Mouse (Mus musculus) embryonic facial prominence, embryonic 12.5 days (tissue): ENCODE results near the gene Dis3. TPM values are rescaled to one million over a fixed set of nuclear protein-coding genes. Genes with fewer than 3 reads are reported as not detected.

Experiments
- ATAC-seq: fragments of 200-750 bp; cut with Nextera tagmentation; 2 replicates; pipeline ENCODE4 v1.8.0; 2017; ENCODE audit not compliant: insufficient number of reproducible peaks, insufficient read depth, low FRiP score, low TSS enrichment
- H3K27ac ChIP-seq: fragments of 300-500 bp; sonication (generic); 2 replicates; pipeline ENCODE4 v1.5.1; 2016; ENCODE audit warnings: mild to moderate bottlenecking
- H3K27me3 ChIP-seq: fragments of 300-500 bp; sonication (generic); 2 replicates; pipeline ENCODE4 v1.6.1; 2016; ENCODE audit warnings: mild to moderate bottlenecking, moderate library complexity
- H3K36me3 ChIP-seq: fragments of 300-500 bp; sonication (generic); 2 replicates; pipeline ENCODE4 v1.6.1; 2016; ENCODE audit warnings: mild to moderate bottlenecking
- H3K4me1 ChIP-seq: fragments of 300-500 bp; sonication (generic); 2 replicates; pipeline ENCODE4 v1.6.1; 2016
- H3K4me2 ChIP-seq: fragments of 300-500 bp; sonication (generic); replicated peaks from 2 replicates; pipeline ENCODE4 v1.6.1; 2016; ENCODE audit warnings: mild to moderate bottlenecking, moderate library complexity
- H3K4me3 ChIP-seq: fragments of 300-500 bp; sonication (generic); 2 replicates; pipeline ENCODE4 v1.5.1; 2016; ENCODE audit warnings: mild to moderate bottlenecking
- H3K9ac ChIP-seq: fragments of 300-500 bp; sonication (generic); 2 replicates; pipeline ENCODE4 v1.6.1; 2016; ENCODE audit warnings: mild to moderate bottlenecking, moderate library complexity
- H3K9me3 ChIP-seq: fragments of 300-500 bp; sonication (generic); 2 replicates; pipeline ENCODE4 v1.6.1; 2016; ENCODE audit warnings: mild to moderate bottlenecking, moderate library complexity
- WGBS: fragments of 180-500 bp; shearing (Covaris S2); methylation state at CpG from one replicate; pipeline ENCODE4 v1.1.7; 2016; 5-methylcytosine and 5-hydroxymethylcytosine counted together
- polyA plus RNA-seq: library from polyadenylated mRNA; unstranded; fragments of >200 nt; fragmentation: Nextera tagmentation; extraction: Ambion mirVana; gene quantifications from 2 replicates; pipeline ENCODE4 v1.2.1, GENCODE M21; 2016

Gene Dis3
- polyA plus RNA-seq, 1 experiment from 2014 or later: 49.2 TPM

DNA sequence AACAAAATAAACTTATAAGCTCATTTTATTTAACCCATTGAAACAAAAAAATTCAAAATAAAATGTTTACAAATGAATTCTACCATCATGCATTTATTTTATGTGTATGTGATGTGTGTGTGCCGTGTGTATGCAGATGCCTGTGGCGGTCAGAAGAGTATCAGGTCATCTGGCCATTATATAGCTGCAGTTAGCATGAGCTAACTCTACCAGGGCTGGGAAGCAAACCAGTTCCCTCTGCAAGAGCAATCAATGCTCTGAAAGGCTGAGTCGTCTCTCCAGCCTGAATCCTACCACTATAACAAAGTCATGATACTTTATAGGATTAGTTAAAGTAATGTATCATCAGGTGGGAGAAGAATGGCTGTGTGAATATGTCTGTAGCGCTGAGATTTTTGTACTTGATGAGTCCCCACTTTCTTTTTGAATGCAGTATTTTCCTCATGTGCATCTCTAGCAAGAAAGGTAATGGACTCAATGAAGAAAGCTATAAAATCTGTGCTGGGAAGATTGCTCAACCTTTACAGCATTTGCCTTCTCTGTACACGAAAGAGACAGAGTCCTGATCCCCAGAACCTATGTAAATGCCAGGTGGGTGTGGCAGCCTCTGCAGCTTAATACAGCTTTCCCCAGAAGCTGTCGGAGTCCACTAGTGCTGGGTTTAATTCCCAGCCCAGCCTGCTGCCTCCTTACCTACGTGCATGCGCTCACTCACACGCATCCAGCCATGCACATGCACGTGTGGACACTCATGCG is 22.2 kb upstream of the Dis3 start:
- no peak overlapping the region for H3K27ac ChIP-seq
- ATAC-seq: no peak
- H3K9me3 ChIP-seq: no peaks in the 10 kb centered on the region
- H3K4me2 ChIP-seq: no peak overlapping the region
- peaks cover 19% of the 10 kb centered on the region for H3K36me3 ChIP-seq
- H3K4me1 ChIP-seq: no peaks in the 10 kb centered on the region
- no peak overlapping the region for H3K4me3 ChIP-seq
- no peaks in the 10 kb centered on the region for H3K27me3 ChIP-seq
- WGBS: 92% methylated on average over 11 of the region's 11 CpGs
- no peak overlapping the region for H3K9ac ChIP-seq

DNA sequence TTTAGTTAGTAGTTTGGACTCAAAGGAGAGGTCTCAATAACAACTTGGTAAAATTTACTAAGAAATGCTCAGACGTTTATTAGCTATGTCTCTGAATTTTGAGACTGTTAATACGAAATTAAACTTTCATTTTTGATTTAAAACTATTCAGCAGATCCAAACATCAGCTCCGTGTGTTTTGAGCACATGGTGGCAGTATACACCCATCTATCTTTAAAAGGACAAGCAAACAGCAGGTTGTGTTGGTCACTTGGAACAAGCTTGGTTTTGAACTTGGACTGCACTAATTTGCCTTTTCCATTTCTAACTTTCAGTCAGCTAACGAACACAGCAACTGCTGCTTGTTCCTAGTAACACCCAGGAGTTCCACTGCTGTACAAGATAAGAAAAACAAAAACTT is 18.0 kb upstream of the Dis3 start:
- no peaks in the 10 kb centered on the region for H3K27me3 ChIP-seq
- H3K4me3 ChIP-seq: no peak overlapping the region
- no peaks in the 10 kb centered on the region for H3K9me3 ChIP-seq
- 80% methylated on average over 4 of the region's 4 CpGs for WGBS
- no peak overlapping the region for H3K4me2 ChIP-seq
- ATAC-seq: no peak
- no peak overlapping the region for H3K9ac ChIP-seq
- H3K36me3 ChIP-seq: peaks cover 38% of the 10 kb centered on the region
- no peak overlapping the region for H3K27ac ChIP-seq
- H3K4me1 ChIP-seq: no peaks in the 10 kb centered on the region

DNA sequence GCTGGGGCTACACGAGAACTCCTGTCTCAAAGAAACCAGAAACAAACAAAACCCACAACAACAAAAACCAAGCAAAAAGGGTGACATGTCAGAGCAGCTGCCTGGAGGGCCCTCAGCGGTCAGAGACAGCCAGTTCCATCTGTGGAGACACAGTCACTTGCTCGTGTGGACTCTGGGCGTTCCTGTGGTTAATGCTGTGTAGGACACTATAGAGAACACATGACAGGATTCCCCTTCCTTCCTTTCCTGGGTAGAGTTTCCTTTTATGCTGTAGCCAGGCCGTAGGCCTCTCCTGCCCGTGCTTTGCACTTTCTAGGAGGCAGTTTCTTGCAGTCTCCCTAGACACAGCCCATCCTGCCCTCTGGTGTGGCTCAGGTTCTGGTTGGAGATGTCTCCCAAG is 9.2 kb upstream of the Dis3 start:
- Histone ChIP-seq H3K9ac (no peak overlapping the region), H3K36me3 (peaks cover 56% of the 10 kb centered on the region), H3K27ac (no peak overlapping the region), H3K4me1 (no peaks in the 10 kb centered on the region), H3K4me2 (no peak overlapping the region), H3K27me3 (no peaks in the 10 kb centered on the region), H3K4me3 (no peak overlapping the region), H3K9me3 (no peaks in the 10 kb centered on the region)
- no peak for ATAC-seq
- WGBS: 84% methylated on average over 6 of the region's 6 CpGs

DNA sequence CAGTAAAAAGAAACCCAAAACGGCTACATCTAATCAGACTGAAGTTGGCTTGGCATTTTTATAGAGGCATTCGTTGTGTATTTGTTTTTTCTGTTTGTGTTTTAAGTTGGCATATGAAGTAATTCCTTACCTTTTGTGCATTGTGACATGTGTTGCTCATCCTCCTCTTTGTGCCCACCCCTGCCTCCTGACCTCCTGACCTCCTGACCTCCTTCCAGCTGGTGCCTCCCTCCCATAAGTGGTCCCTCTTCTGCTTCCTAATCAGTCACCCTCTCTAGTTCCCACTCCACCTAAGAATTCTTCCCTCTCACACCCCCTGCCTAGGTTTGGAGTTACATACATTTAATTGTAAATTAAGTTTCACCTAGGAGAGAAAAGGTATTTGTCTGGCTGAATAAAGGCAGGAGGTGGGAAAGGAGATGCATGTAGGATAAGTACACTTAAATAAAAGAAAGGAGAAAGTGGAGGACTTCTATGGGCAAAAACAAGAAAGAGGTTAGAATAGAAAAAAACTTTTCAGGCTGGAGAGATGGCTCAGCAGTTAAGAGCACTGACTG is 8.1 kb upstream of the Dis3 start:
- Histone ChIP-seq H3K27ac (no peak overlapping the region), H3K4me3 (no peak overlapping the region), H3K4me1 (no peaks in the 10 kb centered on the region), H3K4me2 (no peak overlapping the region), H3K9ac (no peak overlapping the region), H3K36me3 (peaks cover 56% of the 10 kb centered on the region), H3K9me3 (no peaks in the 10 kb centered on the region), H3K27me3 (no peaks in the 10 kb centered on the region)
- ATAC-seq: no peak
- 83% methylated on average over 2 of the region's 2 CpGs for WGBS

DNA sequence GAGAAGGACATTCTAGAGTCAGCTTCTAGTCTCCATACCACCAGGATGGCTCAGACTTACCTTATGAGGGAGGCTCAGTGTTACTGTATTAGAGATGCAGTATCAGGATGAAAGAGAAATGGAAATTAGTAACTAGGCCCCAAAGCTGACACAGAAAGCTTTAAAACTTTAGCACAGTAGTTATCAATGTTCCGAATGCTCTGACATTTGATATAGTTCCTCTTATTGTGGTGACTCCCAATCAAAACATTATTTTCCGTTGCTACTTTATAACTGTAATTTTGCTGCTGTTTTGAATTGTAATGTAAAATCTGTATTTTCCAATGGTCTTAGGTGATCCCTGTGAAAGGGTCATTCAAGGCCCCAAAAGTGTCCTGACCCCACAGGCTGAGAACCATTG is 7.1 kb upstream of the Dis3 start:
- Histone ChIP-seq H3K9me3 (no peaks in the 10 kb centered on the region), H3K4me2 (no peak overlapping the region), H3K27ac (no peak overlapping the region), H3K9ac (no peak overlapping the region), H3K36me3 (peaks cover 60% of the 10 kb centered on the region), H3K4me3 (no peak overlapping the region), H3K27me3 (no peaks in the 10 kb centered on the region), H3K4me1 (no peaks in the 10 kb centered on the region)
- 87% methylated on average over 2 of the region's 2 CpGs for WGBS
- ATAC-seq: no peak

DNA sequence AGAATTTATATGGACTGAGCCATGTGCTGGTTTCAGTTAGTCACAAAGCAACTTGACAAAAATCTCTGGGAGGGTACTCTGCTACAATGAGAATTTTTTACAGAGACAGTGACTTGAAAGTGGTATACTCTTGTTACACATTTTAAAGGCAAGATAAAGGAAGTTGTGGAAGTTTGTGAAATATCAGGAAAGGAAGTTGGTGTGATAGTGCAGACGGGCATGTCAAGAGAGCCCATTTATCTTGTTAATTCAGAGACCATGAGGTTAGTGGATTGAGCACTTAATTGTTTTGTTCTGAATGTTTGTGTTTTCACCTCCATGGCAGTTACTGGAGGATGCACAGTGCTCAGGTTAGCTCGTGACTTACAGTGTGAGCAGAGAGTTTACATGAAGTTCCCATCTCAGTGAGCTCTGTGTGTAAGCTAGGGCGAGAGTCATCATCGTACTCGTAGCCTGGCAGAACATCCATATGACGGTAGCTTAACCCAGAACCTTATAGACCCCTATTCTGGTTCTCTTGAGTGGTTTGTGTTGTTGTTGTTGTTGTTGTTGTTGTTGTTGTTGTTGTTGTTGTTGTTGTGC is 5.1 kb upstream of the Dis3 start:
- Histone ChIP-seq H3K9me3 (no peaks in the 10 kb centered on the region), H3K4me2 (no peak overlapping the region), H3K9ac (no peak overlapping the region), H3K27ac (no peak overlapping the region), H3K27me3 (no peaks in the 10 kb centered on the region), H3K36me3 (peaks cover 50% of the 10 kb centered on the region), H3K4me3 (no peak overlapping the region), H3K4me1 (0 out of 2 replicates have a peak, but pooled peaks cover 3% of the 10 kb centered on the region)
- ATAC-seq: no peak
- whole genome bisulfite sequencing: 87% methylated on average over 6 of the region's 6 CpGs

DNA sequence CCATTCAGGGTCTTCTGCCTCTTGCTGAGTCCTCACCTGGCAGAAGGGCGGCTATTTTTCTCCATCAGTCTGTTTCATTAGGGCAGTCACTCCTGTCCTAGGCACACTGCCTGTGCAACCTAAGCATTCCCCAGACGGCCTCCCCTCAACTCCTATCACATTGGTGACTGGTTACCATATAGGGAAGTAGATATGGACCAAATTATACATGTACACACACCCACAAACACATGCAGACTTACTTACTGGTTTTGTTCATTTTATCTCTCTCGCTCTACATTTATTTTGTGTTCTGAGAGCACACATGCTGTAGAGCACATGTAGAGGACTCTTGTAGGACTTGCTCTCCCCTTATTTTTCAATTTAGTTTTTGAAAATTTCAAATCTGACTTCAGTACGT is 3.5 kb upstream of the Dis3 start:
- Histone ChIP-seq H3K36me3 (peaks cover 38% of the 10 kb centered on the region), H3K27me3 (no peaks in the 10 kb centered on the region), H3K9me3 (no peaks in the 10 kb centered on the region), H3K4me3 (no peak overlapping the region), H3K9ac (no peak overlapping the region), H3K4me1 (peaks cover 10% of the 10 kb centered on the region), H3K4me2 (no peak overlapping the region), H3K27ac (no peak overlapping the region)
- 87% methylated on average over 4 of the region's 4 CpGs for WGBS
- no peak for ATAC-seq

DNA sequence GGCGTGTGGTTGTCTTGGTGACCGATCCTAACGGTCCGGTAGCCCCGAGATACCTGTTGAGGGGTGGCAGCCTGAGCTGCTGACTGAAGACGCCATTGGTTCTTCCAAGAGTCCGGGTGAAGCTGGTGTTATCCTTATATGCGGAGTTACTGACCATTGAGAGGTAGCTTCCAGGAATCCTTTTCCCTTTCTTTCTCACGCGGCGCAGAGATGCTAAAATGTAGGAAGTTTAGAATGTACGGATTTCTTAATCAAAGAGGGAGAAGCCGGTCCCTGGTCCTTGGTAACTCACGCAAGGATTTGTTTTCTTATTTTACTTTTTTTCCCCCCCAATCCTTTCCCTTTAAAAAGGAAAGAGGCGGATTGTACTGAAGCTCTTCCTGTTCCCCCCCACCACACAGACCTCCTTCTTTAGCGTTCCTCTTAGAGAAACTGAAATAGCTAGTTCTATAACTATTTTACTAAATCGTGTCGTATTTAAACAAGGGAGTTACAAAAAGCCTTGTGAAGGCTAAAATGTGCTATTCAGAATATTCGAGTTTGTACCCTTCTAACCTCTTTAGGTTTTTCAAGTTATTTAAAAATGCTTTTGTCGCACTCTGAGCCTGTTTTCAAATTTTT is 507 bp upstream of the Dis3 start:
- peaks cover 47% of the 10 kb centered on the region for H3K36me3 ChIP-seq
- ATAC-seq: no peak
- H3K4me3 ChIP-seq: peak overlapping the region; percentile 97
- no peak overlapping the region for H3K27ac ChIP-seq
- H3K4me1 ChIP-seq: peaks cover 10% of the 10 kb centered on the region
- peak overlapping the region; percentile 60 for H3K4me2 ChIP-seq
- H3K27me3 ChIP-seq: no peaks in the 10 kb centered on the region
- H3K9ac ChIP-seq: peak overlapping the region; percentile 59
- 7% methylated on average over 20 of the region's 20 CpGs for WGBS
- H3K9me3 ChIP-seq: no peaks in the 10 kb centered on the region

DNA sequence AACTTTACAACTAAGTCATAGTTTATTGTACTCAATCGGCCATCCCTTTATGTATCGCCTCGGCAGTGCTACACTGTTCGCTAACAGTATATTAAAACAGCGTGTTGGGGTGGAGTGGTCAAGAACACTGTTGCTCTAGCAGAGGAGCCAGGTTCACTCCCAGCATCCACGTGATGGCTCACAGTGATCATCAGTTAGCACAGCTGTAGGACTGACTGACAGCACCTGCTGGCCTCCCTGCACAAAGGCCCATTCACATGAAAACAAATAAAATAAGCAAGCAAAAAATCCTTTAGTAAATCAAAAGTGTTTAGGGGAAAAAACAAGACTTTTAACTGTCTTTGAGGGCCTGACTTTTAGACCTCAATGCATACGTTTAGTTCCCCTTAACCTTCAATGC is 10.6 kb downstream of the Dis3 start:
- Histone ChIP-seq H3K9me3 (no peaks in the 10 kb centered on the region), H3K4me2 (no peak overlapping the region), H3K4me1 (no peaks in the 10 kb centered on the region), H3K4me3 (no peak overlapping the region), H3K27ac (no peak overlapping the region), H3K9ac (no peak overlapping the region), H3K27me3 (no peaks in the 10 kb centered on the region), H3K36me3 (peaks cover 61% of the 10 kb centered on the region)
- no peak for ATAC-seq
- WGBS: 93% methylated on average over 7 of the region's 7 CpGs

DNA sequence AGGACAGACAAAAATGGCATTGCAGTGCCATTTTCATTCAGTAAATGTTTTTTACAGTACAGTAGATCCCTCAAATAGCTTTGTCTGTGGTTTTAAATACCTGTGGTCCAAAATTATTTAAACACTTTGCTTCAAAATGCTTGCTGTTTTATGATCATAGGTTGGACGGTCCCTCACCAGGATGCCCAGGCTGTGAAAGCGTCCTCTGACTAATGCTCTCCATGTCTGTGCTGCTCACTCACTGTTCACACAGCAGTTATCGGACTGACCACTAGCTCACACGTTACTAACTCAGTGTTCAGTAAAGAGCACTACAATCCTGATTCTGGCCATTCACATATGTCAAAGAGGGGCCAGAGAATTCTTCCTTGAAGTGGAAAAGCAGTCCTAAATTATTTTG is 28.4 kb downstream of the Dis3 start:
- no peaks in the 10 kb centered on the region for H3K9me3 ChIP-seq
- H3K36me3 ChIP-seq: peaks cover 43% of the 10 kb centered on the region
- no peaks in the 10 kb centered on the region for H3K27me3 ChIP-seq
- no peak overlapping the region for H3K9ac ChIP-seq
- H3K4me2 ChIP-seq: no peak overlapping the region
- no peak for ATAC-seq
- 90% methylated on average over 4 of the region's 4 CpGs for WGBS
- H3K4me1 ChIP-seq: no peaks in the 10 kb centered on the region
- H3K4me3 ChIP-seq: no peak overlapping the region
- H3K27ac ChIP-seq: no peak overlapping the region

DNA sequence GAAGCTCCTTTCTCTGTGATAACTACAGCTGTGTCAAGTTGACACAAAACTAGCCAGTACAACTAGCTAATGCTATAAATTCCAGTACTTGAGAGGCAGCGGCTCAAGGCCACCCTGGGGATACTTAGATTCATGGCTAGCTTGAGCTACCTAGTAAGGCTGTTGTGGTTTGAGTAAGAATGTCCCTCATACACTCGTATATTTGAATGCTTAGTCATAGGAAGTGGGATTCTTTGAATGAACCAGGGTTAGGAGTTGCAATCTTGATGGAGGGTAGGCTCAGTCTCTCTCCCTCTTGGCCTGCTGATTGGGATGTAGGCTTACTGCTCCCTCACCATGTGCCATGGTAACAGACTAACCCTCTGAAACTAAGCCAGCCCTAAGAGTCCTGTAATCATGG is 36.5 kb downstream of the Dis3 start:
- ATAC-seq: no peak
- no peak overlapping the region for H3K4me3 ChIP-seq
- H3K4me2 ChIP-seq: no peak overlapping the region
- no peaks in the 10 kb centered on the region for H3K9me3 ChIP-seq
- peaks cover 36% of the 10 kb centered on the region for H3K36me3 ChIP-seq
- H3K27me3 ChIP-seq: no peaks in the 10 kb centered on the region
- WGBS: 94% methylated on average over 2 of the region's 2 CpGs
- H3K27ac ChIP-seq: no peak overlapping the region
- H3K4me1 ChIP-seq: no peaks in the 10 kb centered on the region
- no peak overlapping the region for H3K9ac ChIP-seq

DNA sequence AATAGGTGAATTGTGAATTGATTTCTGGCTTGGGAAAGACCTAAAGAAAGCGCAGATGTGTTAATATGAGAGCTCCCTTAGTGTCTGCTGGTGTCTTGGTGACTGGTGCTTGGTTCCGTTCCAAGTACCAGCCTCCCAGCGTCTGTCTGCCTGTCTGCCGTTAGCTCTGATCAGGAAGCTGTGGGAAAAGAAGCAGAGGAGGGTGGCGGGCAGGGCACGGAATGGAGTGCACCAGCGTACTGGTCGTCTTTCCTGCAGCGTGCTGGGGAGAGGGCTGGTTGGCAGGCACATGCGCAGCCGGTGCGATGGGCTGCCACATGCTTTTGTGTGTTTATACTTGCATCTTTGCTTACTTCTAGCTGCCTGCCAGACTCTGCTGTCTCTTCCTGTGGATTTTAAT is 39.0 kb downstream of the Dis3 start:
- Histone ChIP-seq H3K9ac (no peak overlapping the region), H3K27me3 (no peaks in the 10 kb centered on the region), H3K9me3 (no peaks in the 10 kb centered on the region), H3K4me1 (no peaks in the 10 kb centered on the region), H3K4me2 (no peak overlapping the region), H3K4me3 (no peak overlapping the region), H3K27ac (no peak overlapping the region), H3K36me3 (peaks cover 40% of the 10 kb centered on the region)
- WGBS: 93% methylated on average over 12 of the region's 12 CpGs
- no peak for ATAC-seq
